Mouse (Mus musculus): ENCODE data around the gene Ckmt2. TPM values are rescaled to one million over a fixed set of nuclear protein-coding genes. Genes with fewer than 3 reads are reported as not detected.

Gene Ckmt2
- polyA plus RNA-seq, 1 experiment: 18.8 TPM

GRCm38 (mm10) chr13:91873734-91874329 is 2.9 kb downstream of the Ckmt2 start:
- no peak for TF ChIP-seq CTCF (IDR thresholded peaks at IDR 0.05; ENCODE audit: control insufficient read depth, insufficient read depth, insufficient replicate concordance, low read depth, low read length)
- no peak for TF ChIP-seq POLR2A (IDR thresholded peaks at IDR 0.05; ENCODE audit: control insufficient read depth, low read depth, low read length)
- no peaks in the 10 kb centered on the region for H3K27me3 ChIP-seq (ENCODE audit: control insufficient read depth, insufficient read depth, low read length)
- no peak overlapping the region for H3K27ac ChIP-seq (ENCODE audit: control insufficient read depth, insufficient read depth, low read depth, low read length)
- no peaks in the 10 kb centered on the region for H3K4me1 ChIP-seq (ENCODE audit: control insufficient read depth, insufficient read depth, low read length)
- H3K4me3 ChIP-seq (ENCODE audit: control insufficient read depth, low read depth, low read length): no peak overlapping the region
- no peaks in the 10 kb centered on the region for H3K36me3 ChIP-seq (ENCODE audit: control insufficient read depth, insufficient read depth, low read length)

DNA sequence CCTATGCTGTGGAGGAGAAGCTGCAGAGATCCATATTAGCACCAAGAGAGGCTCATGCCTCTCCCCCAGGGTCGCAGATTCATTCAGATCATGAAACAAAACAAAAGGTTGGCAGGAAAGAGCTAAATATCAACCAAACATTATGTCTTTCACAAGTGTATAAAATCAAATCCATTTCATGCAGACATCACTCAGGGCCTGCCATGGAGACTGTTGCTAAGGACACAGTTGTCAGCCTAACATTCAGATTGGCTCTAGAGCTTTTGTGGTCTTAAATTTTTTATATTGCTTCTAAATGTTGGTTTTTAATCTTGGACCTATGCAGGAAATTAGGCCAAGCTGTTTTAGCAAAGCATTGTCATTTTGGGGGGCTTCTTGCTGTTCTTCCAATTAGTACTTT is 8.1 kb downstream of the Ckmt2 start:
- no peak for TF ChIP-seq POLR2A (IDR thresholded peaks at IDR 0.05; ENCODE audit: control insufficient read depth, low read depth, low read length)
- no peak for TF ChIP-seq CTCF (IDR thresholded peaks at IDR 0.05; ENCODE audit: control insufficient read depth, insufficient read depth, insufficient replicate concordance, low read depth, low read length)
- Histone ChIP-seq H3K4me1 (ENCODE audit: control insufficient read depth, insufficient read depth, low read length) (no peaks in the 10 kb centered on the region), H3K27me3 (ENCODE audit: control insufficient read depth, insufficient read depth, low read length) (no peaks in the 10 kb centered on the region), H3K4me3 (ENCODE audit: control insufficient read depth, low read depth, low read length) (no peak overlapping the region), H3K27ac (ENCODE audit: control insufficient read depth, insufficient read depth, low read depth, low read length) (no peak overlapping the region), H3K36me3 (ENCODE audit: control insufficient read depth, insufficient read depth, low read length) (no peaks in the 10 kb centered on the region)

- no peak overlapping the region for H3K4me3 ChIP-seq (ENCODE audit: control insufficient read depth, low read depth, low read length)
- no peaks in the 10 kb centered on the region for H3K27me3 ChIP-seq (ENCODE audit: control insufficient read depth, insufficient read depth, low read length)
- H3K36me3 ChIP-seq (ENCODE audit: control insufficient read depth, insufficient read depth, low read length): no peaks in the 10 kb centered on the region
- H3K4me1 ChIP-seq (ENCODE audit: control insufficient read depth, insufficient read depth, low read length): no peaks in the 10 kb centered on the region; the same call in 1 of the 2 replicates
- H3K27ac ChIP-seq (ENCODE audit: control insufficient read depth, insufficient read depth, low read depth, low read length): no peak overlapping the region
- TF ChIP-seq CTCF (IDR thresholded peaks at IDR 0.05; ENCODE audit: control insufficient read depth, insufficient read depth, insufficient replicate concordance, low read depth, low read length) (peak; percentile 40; the same call in 1 of the 2 replicates), POLR2A (IDR thresholded peaks at IDR 0.05; ENCODE audit: control insufficient read depth, low read depth, low read length) (no peak)
These were observed 17.9 kb downstream of the Ckmt2 start for GRCm38 (mm10) chr13:91858835-91859234.

DNA sequence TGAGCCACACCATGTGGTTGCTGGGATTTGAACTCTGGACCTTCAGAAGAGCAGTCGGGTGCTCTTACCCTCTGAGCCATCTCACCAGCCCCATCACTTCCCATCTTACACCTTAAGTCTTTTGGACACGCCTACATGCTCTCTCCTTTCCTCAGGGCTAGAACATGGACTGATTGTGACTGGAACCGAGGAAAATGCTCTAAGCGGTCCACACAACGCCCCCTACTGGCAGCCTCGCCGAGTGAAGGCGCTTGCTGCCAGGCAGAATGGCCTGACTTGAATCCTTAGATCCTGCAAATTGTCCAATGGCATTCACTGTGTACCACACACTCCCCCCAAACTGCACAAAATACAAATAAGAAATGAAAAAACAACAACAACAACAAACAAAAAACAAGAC is 19.3 kb downstream of the Ckmt2 start:
- no peaks in the 10 kb centered on the region for H3K27me3 ChIP-seq (ENCODE audit: control insufficient read depth, insufficient read depth, low read length)
- no peak overlapping the region for H3K27ac ChIP-seq (ENCODE audit: control insufficient read depth, insufficient read depth, low read depth, low read length)
- H3K4me3 ChIP-seq (ENCODE audit: control insufficient read depth, low read depth, low read length): no peak overlapping the region
- no peak for TF ChIP-seq POLR2A (IDR thresholded peaks at IDR 0.05; ENCODE audit: control insufficient read depth, low read depth, low read length)
- peak; percentile 50; the same call in 1 of the 2 replicates for TF ChIP-seq CTCF (IDR thresholded peaks at IDR 0.05; ENCODE audit: control insufficient read depth, insufficient read depth, insufficient replicate concordance, low read depth, low read length)
- H3K36me3 ChIP-seq (ENCODE audit: control insufficient read depth, insufficient read depth, low read length): no peaks in the 10 kb centered on the region
- H3K4me1 ChIP-seq (ENCODE audit: control insufficient read depth, insufficient read depth, low read length): no peaks in the 10 kb centered on the region; the same call in 1 of the 2 replicates

GRCm38 (mm10) chr13:91854412-91854811 is 22.3 kb downstream of the Ckmt2 start:
- Histone ChIP-seq H3K27me3 (ENCODE audit: control insufficient read depth, insufficient read depth, low read length) (no peaks in the 10 kb centered on the region), H3K36me3 (ENCODE audit: control insufficient read depth, insufficient read depth, low read length) (no peaks in the 10 kb centered on the region), H3K4me1 (ENCODE audit: control insufficient read depth, insufficient read depth, low read length) (no peaks in the 10 kb centered on the region; the same call in 1 of the 2 replicates), H3K4me3 (ENCODE audit: control insufficient read depth, low read depth, low read length) (no peak overlapping the region), H3K27ac (ENCODE audit: control insufficient read depth, insufficient read depth, low read depth, low read length) (no peak overlapping the region)
- no peak for TF ChIP-seq CTCF (IDR thresholded peaks at IDR 0.05; ENCODE audit: control insufficient read depth, insufficient read depth, insufficient replicate concordance, low read depth, low read length)
- no peak for TF ChIP-seq POLR2A (IDR thresholded peaks at IDR 0.05; ENCODE audit: control insufficient read depth, low read depth, low read length)

DNA sequence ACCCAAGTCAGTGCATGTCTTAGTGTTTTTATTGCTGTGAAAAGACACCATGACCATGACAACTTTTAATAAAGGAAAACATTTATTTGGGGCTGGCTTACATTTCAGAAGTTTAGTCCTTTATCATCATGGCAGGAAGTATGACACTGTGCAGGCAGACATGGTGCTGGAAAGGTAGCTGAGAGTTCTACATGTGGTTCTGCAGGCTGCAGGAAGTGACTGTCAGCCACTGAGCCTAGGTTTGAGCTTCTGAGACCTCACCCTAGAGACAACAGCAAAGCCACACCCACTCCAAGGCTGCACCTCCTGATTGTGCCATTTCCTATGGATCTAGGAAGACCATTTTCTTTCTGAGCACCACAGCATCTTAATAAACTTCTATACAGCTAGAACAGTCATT is 48.8 kb downstream of the Ckmt2 start:
- no peak overlapping the region for H3K4me3 ChIP-seq (ENCODE audit: control insufficient read depth, low read depth, low read length)
- H3K4me1 ChIP-seq (ENCODE audit: control insufficient read depth, insufficient read depth, low read length): no peaks in the 10 kb centered on the region; the same call in 1 of the 2 replicates
- no peaks in the 10 kb centered on the region for H3K36me3 ChIP-seq (ENCODE audit: control insufficient read depth, insufficient read depth, low read length)
- H3K27ac ChIP-seq (ENCODE audit: control insufficient read depth, insufficient read depth, low read depth, low read length): no peak overlapping the region
- no peak for TF ChIP-seq POLR2A (IDR thresholded peaks at IDR 0.05; ENCODE audit: control insufficient read depth, low read depth, low read length)
- TF ChIP-seq CTCF (IDR thresholded peaks at IDR 0.05; ENCODE audit: control insufficient read depth, insufficient read depth, insufficient replicate concordance, low read depth, low read length): no peak
- no peaks in the 10 kb centered on the region for H3K27me3 ChIP-seq (ENCODE audit: control insufficient read depth, insufficient read depth, low read length)

DNA sequence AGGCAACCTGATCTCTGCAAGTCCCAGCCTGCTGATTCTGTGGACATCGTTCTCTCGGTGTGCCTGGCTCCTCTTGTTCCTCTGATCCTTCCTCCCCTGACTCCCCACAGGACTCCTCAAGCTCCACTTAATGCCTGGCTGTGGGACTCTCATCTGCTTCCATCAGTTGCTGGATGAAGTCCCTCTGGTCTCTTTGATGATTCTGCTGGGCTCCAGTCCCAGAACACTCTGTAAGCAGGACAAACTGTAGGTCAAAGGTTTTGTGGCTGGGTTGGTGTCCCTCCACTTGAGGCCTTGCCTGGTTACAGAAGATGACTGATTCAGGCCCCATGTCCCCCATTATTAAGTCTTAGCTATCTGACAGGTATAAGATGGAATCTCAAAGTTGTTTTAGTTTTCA is 50.6 kb downstream of the Ckmt2 start:
- no peak for TF ChIP-seq CTCF (IDR thresholded peaks at IDR 0.05; ENCODE audit: control insufficient read depth, insufficient read depth, insufficient replicate concordance, low read depth, low read length)
- no peak for TF ChIP-seq POLR2A (IDR thresholded peaks at IDR 0.05; ENCODE audit: control insufficient read depth, low read depth, low read length)
- no peaks in the 10 kb centered on the region for H3K27me3 ChIP-seq (ENCODE audit: control insufficient read depth, insufficient read depth, low read length)
- no peaks in the 10 kb centered on the region for H3K36me3 ChIP-seq (ENCODE audit: control insufficient read depth, insufficient read depth, low read length)
- no peak overlapping the region for H3K4me3 ChIP-seq (ENCODE audit: control insufficient read depth, low read depth, low read length)
- no peak overlapping the region for H3K27ac ChIP-seq (ENCODE audit: control insufficient read depth, insufficient read depth, low read depth, low read length)
- H3K4me1 ChIP-seq (ENCODE audit: control insufficient read depth, insufficient read depth, low read length): no peaks in the 10 kb centered on the region; the same call in 1 of the 2 replicates
